Mouse (Mus musculus) limb, embryonic 15.5 days (tissue): ENCODE measurements at regions not wholly inside any gene's neighbourhood (a gene's known extent, or its start where the extent isn't known, plus 50 kb on each side); places are given as distances from the start of the nearest gene placed in this dataset.
"Not testable (repeated sequence)": the region's sequence is repeated elsewhere in the genome, so short reads cannot be mapped to it uniquely, and the experiment has no call there.

Experiments
- ATAC-seq: fragments of 200-750 bp; cut with Nextera tagmentation; 2 replicates; pipeline ENCODE4 v1.8.0; 2017; ENCODE audit warnings: low read depth, moderate TSS enrichment; ENCODE audit not compliant: insufficient number of reproducible peaks, low FRiP score, low TSS enrichment
- H3K27ac ChIP-seq: fragments of 300-500 bp; sonication (generic); 2 replicates; pipeline ENCODE4 v1.5.1; 2015; ENCODE audit warnings: moderate library complexity, mild to moderate bottlenecking, inconsistent platforms
- H3K27me3 ChIP-seq: fragments of 300-500 bp; sonication (generic); 2 replicates; pipeline ENCODE4 v1.6.1; 2015; ENCODE audit warnings: inconsistent platforms
- H3K36me3 ChIP-seq: fragments of 300-500 bp; sonication (generic); 2 replicates; pipeline ENCODE4 v1.6.1; 2015; ENCODE audit warnings: inconsistent platforms
- H3K4me1 ChIP-seq: fragments of 300-500 bp; sonication (generic); 2 replicates; pipeline ENCODE4 v1.6.1; 2015; ENCODE audit warnings: inconsistent platforms
- H3K4me2 ChIP-seq: fragments of 300-500 bp; sonication (generic); 2 replicates; pipeline ENCODE4 v1.6.1; 2015; ENCODE audit warnings: mild to moderate bottlenecking, inconsistent platforms
- H3K4me3 ChIP-seq: fragments of 300-500 bp; sonication (generic); 2 replicates; pipeline ENCODE4 v1.5.1; 2015; ENCODE audit warnings: mild to moderate bottlenecking, inconsistent platforms
- H3K9ac ChIP-seq: fragments of 300-500 bp; sonication (generic); 2 replicates; pipeline ENCODE4 v1.6.1; 2015; ENCODE audit warnings: inconsistent platforms
- H3K9me3 ChIP-seq: fragments of 300-500 bp; sonication (generic); 2 replicates; pipeline ENCODE4 v1.6.1; 2016; ENCODE audit warnings: inconsistent platforms
- WGBS: fragments of 180-500 bp; shearing (Covaris S2); methylation state at CpG from one replicate; pipeline ENCODE4 v1.1.7; 2015; 5-methylcytosine and 5-hydroxymethylcytosine counted together

DNA sequence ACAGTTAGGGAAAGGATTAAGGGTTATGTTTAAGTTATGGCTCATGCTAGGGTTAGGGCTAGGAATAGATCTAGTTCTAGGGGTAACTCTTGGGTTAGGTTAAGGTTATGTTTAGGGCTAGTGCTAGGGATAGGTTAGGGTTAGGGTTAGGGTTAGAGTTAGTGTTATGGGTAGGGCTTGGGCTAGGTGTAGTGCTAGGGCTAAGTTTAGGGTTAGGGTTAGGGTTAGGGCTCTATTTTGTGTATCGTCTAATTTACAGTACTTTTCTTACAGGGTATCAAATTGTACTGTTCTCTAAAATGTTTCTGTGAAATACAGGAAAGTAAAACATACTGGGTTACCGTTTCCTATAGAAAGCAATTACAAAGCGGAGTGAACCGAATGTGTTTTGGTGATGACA is 64.8 kb downstream of the Ptchd3 start:
- no peaks in the 10 kb centered on the region for H3K27me3 ChIP-seq
- H3K4me2 ChIP-seq, result no peak overlapping the region
- no peaks in the 10 kb centered on the region for H3K9me3 ChIP-seq
- H3K4me1 ChIP-seq, result no peaks in the 10 kb centered on the region
- ATAC-seq, result no peak
- 92% methylated on average over 4 of the region's 4 CpGs for WGBS
- H3K27ac ChIP-seq, result no peak overlapping the region
- H3K9ac ChIP-seq, result no peak overlapping the region
- no peaks in the 10 kb centered on the region for H3K36me3 ChIP-seq
- H3K4me3 ChIP-seq, result no peak overlapping the region

GRCm38 (mm10) chr11:121904393-121904792 is 74.3 kb downstream of the Ptchd3 start:
- not testable (repeated sequence) for H3K4me3 ChIP-seq, H3K4me1 ChIP-seq, H3K9me3 ChIP-seq, H3K4me2 ChIP-seq, H3K27ac ChIP-seq, H3K36me3 ChIP-seq, H3K9ac ChIP-seq, H3K27me3 ChIP-seq, ATAC-seq
- WGBS, result 67% methylated on average over 6 of the region's 6 CpGs

DNA sequence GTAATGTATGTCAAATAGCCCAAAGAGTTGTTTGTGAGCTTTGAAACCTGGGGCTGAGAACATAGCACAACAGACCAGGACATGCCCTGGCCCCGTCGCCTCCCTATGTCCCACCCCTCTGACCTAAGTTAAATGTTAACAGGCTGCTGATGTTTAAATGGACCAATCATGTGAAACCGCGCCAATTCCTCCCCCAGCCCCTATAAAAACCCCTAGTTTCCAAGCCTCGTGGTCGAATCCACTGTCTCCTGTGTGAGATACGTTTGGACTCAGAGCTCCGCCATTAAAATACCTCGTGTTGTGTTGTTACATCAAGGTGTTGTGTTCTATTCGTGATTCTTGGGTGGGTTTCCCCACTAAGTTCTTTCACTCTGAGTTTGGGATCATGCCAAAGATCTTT is 94.6 kb downstream of the Ptchd3 start:
- ATAC-seq, H3K4me3 ChIP-seq, H3K27me3 ChIP-seq, H3K9ac ChIP-seq, H3K27ac ChIP-seq, H3K4me2 ChIP-seq, H3K36me3 ChIP-seq, H3K9me3 ChIP-seq, H3K4me1 ChIP-seq: not testable (repeated sequence)
- 84% methylated on average over 10 of the region's 10 CpGs for WGBS

DNA sequence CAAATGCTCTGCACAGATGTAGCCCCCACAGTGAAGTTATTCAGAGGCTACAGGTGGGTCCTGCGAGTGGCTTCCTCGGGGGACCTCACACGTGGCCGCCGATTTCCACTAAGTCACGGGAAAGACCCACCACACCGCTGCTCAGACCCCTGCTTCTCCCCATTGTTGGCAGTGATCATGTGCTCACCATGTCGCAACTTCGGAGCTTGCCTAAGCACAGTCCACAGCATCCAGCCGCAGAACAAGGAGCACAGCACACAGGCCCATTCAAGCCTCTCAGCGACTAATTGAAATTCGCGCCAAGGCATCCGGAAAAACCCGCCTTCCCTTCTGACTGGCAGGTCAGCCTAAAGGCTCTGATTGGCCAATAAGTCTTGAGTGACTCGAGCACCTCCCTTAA is 95.0 kb downstream of the Ptchd3 start:
- 47% methylated on average over 16 of the region's 16 CpGs for WGBS
- H3K4me2 ChIP-seq, H3K27me3 ChIP-seq, H3K4me1 ChIP-seq, H3K9ac ChIP-seq, H3K9me3 ChIP-seq, ATAC-seq, H3K27ac ChIP-seq, H3K36me3 ChIP-seq, H3K4me3 ChIP-seq: not testable (repeated sequence)

DNA sequence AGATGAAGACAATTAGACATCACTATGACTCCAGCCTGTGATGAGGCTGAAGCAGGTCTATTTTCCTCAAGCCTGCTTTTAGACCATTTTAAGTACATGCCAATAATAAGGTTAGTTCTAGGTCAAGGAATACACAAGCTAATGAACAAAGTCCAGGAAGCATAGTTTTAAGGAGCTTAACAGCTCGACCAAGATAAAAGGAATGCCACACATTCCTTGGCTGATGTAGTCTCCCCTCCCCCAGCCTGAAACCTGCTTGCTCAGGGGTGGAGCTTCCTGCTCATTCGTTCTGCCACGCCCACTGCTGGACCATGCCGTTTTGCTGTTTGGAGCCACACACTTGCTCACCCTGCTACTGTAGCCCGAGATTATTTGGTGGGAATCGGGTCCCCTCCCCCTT is 121.7 kb downstream of the Ptchd3 start:
- not testable (repeated sequence) for H3K9ac ChIP-seq, H3K4me2 ChIP-seq, ATAC-seq, H3K36me3 ChIP-seq, H3K4me1 ChIP-seq, H3K27ac ChIP-seq, H3K9me3 ChIP-seq, H3K4me3 ChIP-seq, H3K27me3 ChIP-seq
- 51% methylated on average over 6 of the region's 6 CpGs for WGBS

GRCm38 (mm10) chr11:121956367-121957235 is 126.6 kb downstream of the Ptchd3 start:
- Histone ChIP-seq H3K4me3 (0 out of 2 replicates have a peak overlapping the region, but pooled peaks have one; percentile 10), H3K4me2 (peak overlapping the region; percentile 20)
- WGBS, result 18% methylated on average over 20 of the region's 20 CpGs
- not testable (repeated sequence) for H3K9ac ChIP-seq, ATAC-seq, H3K4me1 ChIP-seq, H3K27me3 ChIP-seq, H3K27ac ChIP-seq, H3K36me3 ChIP-seq, H3K9me3 ChIP-seq

DNA sequence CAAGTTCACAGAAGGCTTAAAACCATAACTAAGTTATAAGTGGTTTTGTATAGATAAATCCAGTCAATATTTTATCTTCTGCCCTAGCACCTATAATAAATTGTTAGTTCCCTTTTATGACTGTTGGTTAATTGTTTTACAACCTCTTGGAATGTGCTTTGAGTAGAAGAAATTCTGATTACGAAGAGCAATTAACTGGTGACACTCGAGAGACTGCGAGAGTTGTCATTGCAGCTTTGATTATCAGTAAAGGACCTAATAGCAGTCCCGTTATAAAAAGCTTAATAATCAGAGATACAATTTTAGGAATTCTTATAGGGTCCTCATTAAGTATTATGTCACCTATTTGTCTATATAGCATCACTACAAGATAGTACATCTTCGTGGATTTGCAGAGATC is 128.7 kb downstream of the Ptchd3 start:
- not testable (repeated sequence) for H3K4me3 ChIP-seq, H3K9ac ChIP-seq, H3K27me3 ChIP-seq, ATAC-seq, H3K36me3 ChIP-seq, H3K4me2 ChIP-seq, H3K4me1 ChIP-seq, H3K9me3 ChIP-seq, H3K27ac ChIP-seq
- 41% methylated on average over 5 of the region's 5 CpGs for WGBS

- H3K36me3 ChIP-seq, ATAC-seq, H3K4me3 ChIP-seq, H3K9me3 ChIP-seq, H3K27me3 ChIP-seq, H3K27ac ChIP-seq, H3K9ac ChIP-seq, H3K4me1 ChIP-seq, H3K4me2 ChIP-seq: not testable (repeated sequence)
Observed at GRCm38 (mm10) chr11:121964111-121964510, 134.1 kb downstream of the Ptchd3 start.

GRCm38 (mm10) chr11:121965911-121966310 is 135.9 kb downstream of the Ptchd3 start:
- ATAC-seq, H3K4me3 ChIP-seq: not testable (repeated sequence)
- 3% methylated on average over 1 of the region's 1 CpGs for WGBS

More at GRCm38 (mm10) chr11:121965911-121966310, 135.9 kb downstream of the Ptchd3 start:
- H3K27ac ChIP-seq, H3K4me2 ChIP-seq, H3K27me3 ChIP-seq, H3K4me1 ChIP-seq, H3K36me3 ChIP-seq, H3K9me3 ChIP-seq, H3K9ac ChIP-seq: not testable (repeated sequence)
